Mouse (Mus musculus) yolk sac, embryonic 10.5 days (tissue): Measurements from ENCODE around the gene H2-M10.5.
"Not testable (repeated sequence)": the region's sequence is repeated elsewhere in the genome, so short reads cannot be mapped to it uniquely, and the experiment has no call there.

Experiments
- DNase-seq: peaks from one replicate; pipeline ENCODE4 v3.0.0-alpha.2; 2017; ENCODE audit warnings: low spot score

Gene H2-M10.5

DNA sequence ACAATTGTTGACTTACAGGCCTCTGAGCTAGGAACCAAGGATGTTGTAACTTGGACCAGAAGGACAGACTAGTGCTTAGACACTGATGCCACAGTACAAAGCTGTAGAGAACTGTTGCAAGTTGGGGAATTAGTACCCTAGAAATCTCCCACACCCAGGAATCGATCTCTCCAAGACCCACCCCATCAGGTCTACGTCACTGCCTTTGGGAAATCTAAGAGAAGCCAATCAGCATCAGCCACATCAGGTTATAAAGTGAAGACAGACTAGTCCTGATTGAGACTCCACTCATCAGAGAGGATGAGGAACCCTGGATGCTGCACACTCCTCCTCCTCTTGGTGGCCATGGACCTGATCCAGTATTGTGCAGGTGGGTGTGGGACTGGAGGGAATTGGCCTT, at the start of gene H2-M10.5:
TSS of gene H2-M10.5 (plus strand) at position 301 of the 400 bp plus-strand sequence.
- DNase-seq: not testable (repeated sequence)

DNA sequence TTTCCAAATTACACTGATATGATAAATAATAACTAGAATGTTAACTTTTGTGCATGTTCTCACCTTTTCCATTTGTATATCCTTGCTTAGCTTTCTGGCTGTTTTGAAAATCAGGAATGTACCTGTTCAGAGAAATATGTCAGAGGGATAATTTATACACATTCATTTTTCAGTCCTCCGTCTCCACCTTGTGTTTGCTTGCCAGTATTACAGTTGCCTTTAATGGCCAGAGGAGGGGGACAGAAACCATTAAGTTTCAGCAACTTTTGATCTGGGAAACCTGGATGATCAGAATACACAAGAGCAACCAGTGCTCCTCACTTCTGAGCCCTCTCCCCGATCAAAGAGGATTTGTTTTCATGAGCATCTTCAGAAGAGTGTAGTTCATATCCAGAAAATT, 46.7 kb upstream of the H2-M10.5 start:
- no peak for DNase-seq

DNA sequence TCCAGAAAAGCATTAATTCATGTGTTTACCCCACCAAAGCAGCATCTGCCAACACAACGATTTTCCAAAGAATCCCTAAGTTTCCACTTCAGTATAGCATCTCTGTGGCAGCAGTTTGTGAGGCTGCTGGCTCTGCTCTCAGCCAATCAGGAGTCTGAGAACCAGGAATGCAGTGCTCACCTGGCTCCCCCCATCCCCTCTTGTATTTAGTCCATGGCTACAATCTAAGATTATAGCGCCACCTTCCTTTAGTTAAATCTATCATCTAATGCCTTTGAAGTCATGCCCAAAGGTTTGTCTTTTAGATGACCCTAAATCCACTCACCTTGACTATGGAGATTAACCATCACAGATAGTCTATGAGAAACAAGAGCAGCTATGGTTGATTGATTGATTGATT, 8.9 kb upstream of the H2-M10.5 start:
- no peak for DNase-seq

DNA sequence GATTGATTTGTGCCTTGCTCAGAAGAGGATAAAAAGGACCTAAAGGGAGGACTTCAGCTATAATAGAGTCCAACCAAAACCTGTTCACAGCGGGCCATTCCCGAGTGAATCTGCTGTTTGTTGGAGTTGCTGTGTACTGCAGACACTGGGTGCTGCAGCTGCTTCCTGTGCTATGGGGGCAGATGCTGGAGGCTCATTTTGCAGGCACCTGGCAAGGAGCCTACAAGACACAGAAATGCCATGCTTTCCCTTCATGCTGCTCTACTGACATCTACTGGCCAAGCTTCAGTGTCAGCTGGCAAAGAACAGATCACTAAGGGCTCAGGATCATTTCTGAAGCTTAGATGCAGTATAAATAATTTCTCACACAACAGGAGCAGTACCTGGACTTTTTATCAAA, 8.5 kb upstream of the H2-M10.5 start:
- not testable (repeated sequence) for DNase-seq

DNA sequence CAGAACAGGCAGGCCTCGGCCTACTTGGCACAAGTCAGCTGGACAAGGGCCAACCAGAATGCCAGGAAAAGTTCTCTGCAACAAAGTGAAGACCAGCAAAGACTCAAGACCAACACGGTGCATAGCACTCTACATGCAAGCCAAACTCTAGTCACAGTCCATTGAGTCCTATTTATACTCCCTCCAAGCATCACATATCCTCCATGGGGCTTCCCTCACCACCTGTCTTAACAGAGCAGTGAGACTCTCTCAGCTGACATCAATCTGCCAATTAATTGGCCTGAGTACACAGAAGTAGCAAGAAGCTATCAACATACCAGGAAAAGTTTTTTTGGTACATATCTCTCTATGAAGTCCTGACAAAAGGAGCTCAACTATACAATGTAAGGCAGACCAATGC, 7.3 kb upstream of the H2-M10.5 start:
- DNase-seq: not testable (repeated sequence)

DNA sequence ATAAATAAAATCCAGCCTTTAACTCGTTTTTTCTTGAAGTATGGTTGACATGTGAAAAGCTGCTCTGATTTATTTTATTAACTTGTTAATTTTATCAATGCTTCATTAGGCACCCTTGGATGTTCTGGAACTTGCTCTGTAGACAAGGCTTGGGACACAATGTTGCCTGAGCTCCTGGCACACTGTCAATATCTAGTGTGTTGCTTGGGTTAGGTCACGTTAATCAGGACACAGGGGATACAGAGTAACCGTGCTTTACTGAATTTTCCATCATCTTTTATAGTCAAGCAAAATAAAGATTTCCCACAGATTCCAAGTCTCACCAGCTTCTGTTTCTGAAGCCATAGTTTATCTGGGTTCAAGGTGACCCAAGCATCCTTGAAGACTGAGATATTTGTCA, 8.8 kb downstream of the H2-M10.5 start:
- no peak for DNase-seq

DNA sequence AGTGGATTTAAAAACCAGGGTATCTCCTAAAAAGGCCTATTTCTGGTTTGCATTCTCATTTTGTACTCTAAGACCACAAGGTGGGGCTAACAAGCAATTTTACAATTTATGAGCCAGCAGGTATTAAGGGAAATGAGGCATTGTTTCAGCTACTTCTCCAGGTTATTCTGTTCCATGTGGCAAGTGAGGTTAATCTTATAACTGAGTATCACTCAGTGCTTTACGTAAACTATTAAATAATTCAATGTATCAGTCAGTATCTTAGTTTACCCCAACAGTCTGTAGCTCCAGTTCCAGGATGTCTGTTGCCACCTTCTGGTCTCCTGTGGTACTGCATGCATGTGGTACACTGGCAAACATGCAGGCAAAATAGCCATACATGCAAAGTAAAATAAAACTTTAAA, 13.8 kb downstream of the H2-M10.5 start:
- DNase-seq: peak; percentile 20

DNA sequence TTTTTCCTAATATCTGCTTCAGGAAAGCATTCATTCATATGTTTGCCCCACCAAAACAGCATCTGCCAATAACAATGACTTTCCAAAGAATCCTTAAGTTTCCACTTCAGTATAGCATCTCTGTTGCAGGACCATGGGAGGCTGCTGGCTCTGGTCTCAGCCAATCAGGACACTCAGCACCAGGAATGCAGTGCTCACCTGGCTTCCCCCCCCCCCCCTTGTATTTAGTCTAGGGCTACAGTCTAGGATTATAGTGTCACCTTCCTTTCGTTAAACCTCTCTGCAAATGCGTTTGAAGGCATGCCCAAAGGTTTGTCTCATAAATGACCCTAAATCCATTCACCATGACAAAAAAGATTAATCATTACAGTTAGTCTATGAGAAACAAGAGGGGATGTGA, 15.6 kb downstream of the H2-M10.5 start:
- no peak for DNase-seq

DNA sequence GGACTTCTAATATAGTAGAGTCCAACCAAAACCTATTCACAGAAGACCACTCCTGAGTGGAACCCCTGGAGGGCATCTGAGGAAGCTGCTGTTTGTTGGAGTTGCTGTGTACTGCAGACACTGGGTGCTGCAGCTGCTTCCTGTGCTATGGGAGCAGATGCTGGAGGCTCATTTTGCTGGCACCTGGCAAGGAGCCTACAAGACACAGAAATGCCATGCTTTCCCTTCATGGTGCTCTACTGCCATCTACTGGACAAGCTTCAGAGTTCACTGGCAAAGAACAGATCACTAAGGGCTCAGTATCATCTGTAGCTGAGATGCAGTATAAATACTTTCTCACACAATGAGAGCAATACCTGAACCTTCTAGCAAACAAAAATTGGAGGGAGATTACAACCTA, 16.1 kb downstream of the H2-M10.5 start:
- DNase-seq: peak; percentile 47

DNA sequence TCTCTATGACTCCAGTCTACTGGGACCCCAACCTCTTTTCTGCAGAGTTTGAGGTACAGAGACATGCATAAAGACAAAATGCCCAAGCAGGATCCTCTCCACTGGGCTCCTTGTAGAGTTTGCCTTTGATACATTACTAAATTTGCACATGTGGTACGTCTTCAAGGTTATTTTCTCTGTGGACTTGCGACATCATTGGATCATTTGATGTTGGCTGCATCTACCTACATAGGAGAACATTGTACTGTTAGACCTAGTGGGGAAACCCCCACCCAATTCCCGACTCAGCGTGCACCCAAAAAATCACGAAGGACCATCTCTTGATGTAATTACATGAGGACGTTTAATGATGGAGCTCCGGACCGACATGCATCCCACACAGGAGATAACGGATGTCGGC, 26.8 kb downstream of the H2-M10.5 start:
- DNase-seq: peak; percentile 54

DNA sequence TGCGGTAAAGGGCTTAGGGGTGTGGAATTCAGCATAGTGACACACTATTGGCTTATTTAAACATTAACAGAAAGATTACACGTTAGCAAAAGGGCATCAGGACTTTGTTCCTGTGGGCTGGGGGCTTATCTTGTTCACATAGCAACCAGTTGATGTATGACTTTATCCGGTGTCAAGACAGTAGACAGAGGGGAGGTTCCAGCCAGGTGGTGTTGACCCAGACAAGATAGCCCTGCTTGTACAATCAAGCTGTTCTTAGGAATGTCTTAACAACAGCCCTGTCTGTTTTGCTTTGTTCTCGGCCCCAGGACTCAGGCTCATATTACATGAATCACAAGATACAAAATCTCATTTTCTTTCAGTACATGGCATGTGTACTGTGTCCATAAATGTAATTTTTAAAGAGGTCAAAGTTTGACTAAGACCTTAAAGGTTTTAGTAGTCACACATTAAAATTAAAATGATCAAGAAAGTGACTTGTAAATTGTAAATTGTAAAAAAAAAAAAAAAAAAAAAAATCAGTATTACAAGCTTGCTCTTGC, 27.3 kb downstream of the H2-M10.5 start:
- peak; percentile 44 for DNase-seq

DNA sequence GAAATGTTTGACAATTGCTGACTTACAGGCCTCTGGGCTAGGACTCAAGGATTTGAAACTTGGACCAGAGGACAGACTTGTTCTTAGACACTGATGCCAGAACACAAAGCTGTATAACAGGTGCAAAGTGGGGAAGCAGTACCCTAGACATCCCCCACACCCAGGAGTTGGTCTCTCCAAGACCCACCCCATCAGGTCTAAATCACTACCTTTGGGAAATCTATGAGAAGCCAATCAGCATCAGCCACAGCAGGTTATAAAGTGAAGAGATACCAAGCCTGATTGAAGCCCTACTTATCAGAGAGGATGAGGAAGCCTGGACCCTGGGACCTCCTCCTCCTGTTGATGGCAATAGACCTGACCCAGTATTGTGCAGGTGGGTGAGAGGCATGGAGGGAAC, 39.2 kb downstream of the H2-M10.5 start, which contains the start of gene H2-M10.6:
TSS of gene H2-M10.6 (plus strand) at position 301 of the 400 bp plus-strand sequence.
- DNase-seq: no peak

DNA sequence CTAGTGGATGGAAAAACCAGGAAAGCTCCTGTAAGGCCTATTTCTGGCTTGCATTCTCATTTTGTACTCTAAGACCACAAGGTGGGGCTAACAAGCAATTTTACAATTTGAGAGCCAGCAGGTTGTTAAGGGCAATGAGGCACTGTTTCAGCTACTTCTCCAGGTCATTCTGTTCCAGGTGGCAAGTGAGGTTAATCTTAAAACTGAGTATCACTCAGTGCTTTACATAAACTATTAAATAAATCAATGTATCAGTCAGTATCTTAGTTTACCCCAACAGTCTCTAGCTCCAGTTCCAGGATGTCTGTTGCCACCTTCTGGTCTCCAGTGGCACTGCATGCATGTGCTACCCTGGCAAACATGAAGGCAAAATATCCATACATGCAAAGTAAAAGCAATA, 51.3 kb downstream of the H2-M10.5 start:
- DNase-seq: peak; percentile 54

DNA sequence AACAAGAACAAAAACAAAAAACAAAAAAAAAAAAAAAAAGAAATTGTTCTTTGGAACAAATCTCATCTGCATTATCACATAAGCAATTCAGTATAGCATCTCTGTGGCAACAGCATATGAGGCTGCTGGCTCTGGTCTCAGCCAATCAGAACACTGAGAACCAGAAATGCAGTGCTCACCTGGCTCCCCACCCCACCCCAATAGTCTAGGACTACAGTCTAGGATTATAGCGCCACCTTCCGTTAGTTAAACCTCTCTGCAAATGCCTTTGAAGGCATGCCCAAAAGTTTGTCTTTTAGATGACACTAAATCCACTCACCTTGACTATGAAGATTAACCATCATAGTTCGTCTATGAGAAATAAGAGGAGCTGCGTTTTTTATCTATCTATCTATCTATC, 52.8 kb downstream of the H2-M10.5 start:
- DNase-seq: no peak
